Mouse (Mus musculus) embryonic fibroblast, embryonic 13.5 days (primary cell): ENCODE data around the gene Mmrn2. TPM values are rescaled to one million over a fixed set of nuclear protein-coding genes. Genes with fewer than 3 reads are reported as not detected.

ENCODE experiments used
- H3K27ac ChIP-seq: 2 replicates; pipeline ENCODE4 v1.5.1; 2012; ENCODE audit warnings: low read length, control low read depth, inconsistent platforms; ENCODE audit not compliant: insufficient read depth
- H3K4me1 ChIP-seq: 2 replicates; pipeline ENCODE4 v1.6.1; 2011; ENCODE audit warnings: low read length; ENCODE audit not compliant: control insufficient read depth, insufficient read depth
- H3K4me3 ChIP-seq: 2 replicates; pipeline ENCODE4 v1.5.1; 2011; ENCODE audit warnings: mild to moderate bottlenecking, control low read depth, low read length; ENCODE audit not compliant: insufficient read depth
- CTCF ChIP-seq: IDR thresholded peaks from 2 replicates; pipeline ENCODE4 v1.5.1; 2011; ENCODE audit warnings: mild to moderate bottlenecking, control low read depth, low read length, moderate library complexity, borderline replicate concordance; ENCODE audit not compliant: insufficient read depth
- POLR2A ChIP-seq: IDR thresholded peaks from 2 replicates; pipeline ENCODE4 v1.6.1; 2011; ENCODE audit warnings: low read depth, mild to moderate bottlenecking, control low read depth, low read length, moderate library complexity
- polyA plus RNA-seq: library from polyadenylated mRNA; stranded (reverse); fragments of >200 nt; gene quantifications from 2 replicates; pipeline ENCODE4 v1.2.4, GENCODE M21; 2011; ENCODE audit warnings: low read depth; ENCODE audit not compliant: missing spikeins, insufficient read length

Gene Mmrn2
- polyA plus RNA-seq = not detected in 2 replicates

DNA sequence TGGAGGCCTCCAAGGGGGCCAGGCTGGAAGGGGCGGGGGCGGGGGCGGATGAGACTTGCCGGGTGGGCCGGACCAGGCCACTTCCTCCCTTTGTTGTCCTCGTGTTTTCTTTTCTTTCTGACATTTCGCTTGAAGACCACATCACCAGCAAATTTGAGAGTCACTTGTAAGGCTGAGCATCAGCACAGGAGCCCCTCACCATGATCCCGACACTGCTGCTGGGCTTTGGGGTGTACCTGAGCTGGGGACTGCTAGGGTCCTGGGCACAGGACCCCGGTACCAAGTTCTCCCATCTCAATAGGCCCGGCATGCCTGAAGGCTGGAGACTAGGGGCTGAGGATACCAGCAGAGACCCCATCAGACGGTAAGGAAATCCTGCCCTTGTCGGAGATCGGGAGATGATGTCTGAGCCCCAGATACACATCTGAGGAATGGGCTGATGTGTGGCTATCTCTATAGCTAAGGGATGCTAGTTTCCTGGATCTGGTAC is at the start of gene Mmrn2:
TSS of gene Mmrn2 (plus strand) at position 51 of the 490 bp plus-strand sequence.
- Histone ChIP-seq H3K4me1 (peaks cover 3% of the 10 kb centered on the region; the same call in 1 of the 2 replicates), H3K27ac (no peak within 1 kb of the TSS), H3K4me3 (no peak within 1 kb of the TSS)
- TF ChIP-seq POLR2A (no peak), CTCF (no peak)

DNA sequence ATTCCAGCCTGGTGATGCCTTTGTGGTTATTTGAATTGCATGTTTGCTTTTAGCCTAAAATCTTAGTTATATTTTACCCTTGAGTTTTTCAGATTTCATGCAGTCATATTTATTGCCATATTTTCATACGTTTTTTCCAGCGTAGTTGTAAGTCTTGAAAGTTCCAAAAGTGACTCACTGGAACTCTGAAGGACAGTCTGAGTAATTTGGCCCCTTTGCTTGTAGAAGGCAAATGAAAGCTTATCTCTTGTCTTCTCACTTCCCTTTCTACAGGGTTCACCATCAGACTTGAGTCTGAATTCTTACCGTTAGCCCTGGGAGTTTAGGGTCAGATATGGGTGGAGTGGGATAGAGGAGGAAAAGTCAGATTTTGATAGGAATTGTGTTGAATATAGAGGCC is 48.7 kb upstream of the Mmrn2 start:
- Histone ChIP-seq H3K4me1 (no peaks in the 10 kb centered on the region), H3K27ac (peak overlapping the region; percentile 26; the same call in 1 of the 2 replicates), H3K4me3 (no peak overlapping the region)
- no peak for TF ChIP-seq POLR2A
- no peak for TF ChIP-seq CTCF

DNA sequence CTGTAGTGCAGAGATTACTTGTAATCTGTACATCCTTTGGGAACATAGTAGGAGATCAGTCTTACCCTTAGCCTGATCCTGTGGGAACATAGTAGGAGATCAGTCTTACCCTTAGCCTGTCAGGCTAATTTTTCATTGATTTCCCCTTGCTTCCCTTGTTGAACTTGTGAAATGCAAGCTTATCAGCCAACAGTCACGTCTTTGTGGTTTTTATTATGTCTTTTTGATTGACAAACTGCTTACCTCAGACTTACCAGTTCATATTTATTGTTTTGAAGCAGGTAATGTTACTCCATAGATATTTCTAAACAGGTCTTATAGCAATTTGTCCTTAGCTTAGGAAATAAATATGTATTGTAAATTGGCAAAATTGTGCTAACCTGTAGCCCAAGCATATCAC is 47.6 kb upstream of the Mmrn2 start:
- Histone ChIP-seq H3K27ac (no peak overlapping the region), H3K4me3 (no peak overlapping the region), H3K4me1 (no peaks in the 10 kb centered on the region)
- TF ChIP-seq POLR2A (no peak), CTCF (no peak)

DNA sequence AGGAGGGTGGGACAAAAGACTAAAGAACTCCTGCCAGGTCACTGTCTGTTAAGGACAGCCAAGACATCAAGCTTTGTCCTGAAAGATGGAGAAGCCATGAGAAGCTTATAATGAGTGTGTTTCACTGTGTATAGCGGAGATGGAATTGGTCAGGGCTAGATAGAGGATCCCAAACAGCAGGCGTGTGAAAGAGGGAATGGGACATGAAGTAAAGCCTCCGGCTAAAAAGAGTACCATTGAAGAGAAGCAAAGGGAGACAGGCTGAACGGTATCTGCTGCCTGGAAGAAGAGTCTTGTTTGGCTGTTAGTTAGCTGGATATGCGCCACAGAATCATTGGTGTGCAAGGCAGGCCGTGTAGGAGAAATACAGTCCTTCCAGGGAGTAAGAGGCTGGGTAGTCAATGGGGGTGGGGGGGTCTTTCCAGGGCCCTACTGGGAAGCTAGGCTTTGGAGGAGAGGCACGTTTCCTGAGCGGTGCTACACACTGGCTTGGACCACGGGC is 44.6 kb upstream of the Mmrn2 start:
- no peak overlapping the region for H3K27ac ChIP-seq
- no peak for TF ChIP-seq POLR2A
- H3K4me1 ChIP-seq = no peaks in the 10 kb centered on the region
- no peak overlapping the region for H3K4me3 ChIP-seq

DNA sequence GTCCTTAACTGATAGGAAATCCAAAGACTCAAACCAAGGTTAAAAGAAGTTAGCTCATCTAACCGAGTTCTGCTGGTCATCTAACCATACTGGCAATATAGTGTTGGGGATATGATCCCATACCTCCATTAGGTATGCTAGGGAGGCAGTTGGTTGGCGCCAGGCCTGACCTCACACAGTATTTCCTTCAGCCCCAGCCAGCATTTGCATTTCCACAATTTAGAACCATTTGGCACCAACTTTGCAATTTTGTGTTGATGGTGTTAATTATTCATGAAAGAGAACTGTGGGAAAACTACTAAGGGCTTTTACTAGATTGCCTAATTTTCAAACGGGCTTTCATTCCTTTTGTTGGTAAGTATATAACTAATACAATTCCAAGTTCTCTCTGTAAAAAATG is 43.4 kb upstream of the Mmrn2 start:
- Histone ChIP-seq H3K27ac (no peak overlapping the region), H3K4me1 (no peaks in the 10 kb centered on the region), H3K4me3 (no peak overlapping the region)
- no peak for TF ChIP-seq CTCF

DNA sequence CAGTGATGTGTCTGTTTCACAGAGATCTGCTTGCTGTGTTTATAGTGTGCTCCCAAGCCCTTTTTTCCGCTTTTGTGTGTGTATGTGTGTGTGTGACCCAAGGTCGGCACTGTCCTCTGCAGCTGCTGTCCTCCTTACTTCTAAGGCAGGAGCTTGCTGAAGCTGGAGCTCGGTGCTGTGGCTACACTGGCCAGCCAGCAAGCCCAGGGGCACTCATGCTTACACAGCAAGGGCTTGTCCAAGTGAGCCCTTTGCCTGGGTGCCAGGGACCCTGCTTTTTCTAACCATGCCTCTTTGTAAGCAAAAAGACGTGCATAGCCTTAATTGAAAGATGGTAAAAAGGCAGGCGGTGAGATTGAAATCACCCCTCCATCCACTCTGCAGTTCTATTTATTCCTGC is 42.8 kb upstream of the Mmrn2 start:
- Histone ChIP-seq H3K27ac (no peak overlapping the region), H3K4me1 (no peaks in the 10 kb centered on the region), H3K4me3 (no peak overlapping the region)
- no peak for TF ChIP-seq CTCF
- no peak for TF ChIP-seq POLR2A

DNA sequence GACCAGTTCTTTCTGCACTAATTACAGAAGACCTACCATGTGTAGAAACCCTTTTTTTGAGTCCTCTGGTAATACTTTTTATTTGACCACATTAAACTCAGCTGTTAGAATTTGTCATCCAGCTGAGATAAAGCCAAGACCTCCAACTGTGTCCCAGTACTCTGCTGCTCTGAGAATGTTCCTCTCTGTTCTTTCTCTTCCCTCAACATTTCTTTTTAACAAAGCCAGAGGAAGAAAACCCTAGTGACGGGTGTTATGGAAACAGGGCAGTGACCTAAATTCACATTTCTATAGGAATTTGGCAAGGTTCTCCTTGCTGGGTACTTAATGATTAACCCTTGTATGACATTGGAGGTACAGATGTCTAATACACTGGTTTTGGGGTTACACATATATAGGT is 35.8 kb upstream of the Mmrn2 start:
- Histone ChIP-seq H3K4me1 (no peaks in the 10 kb centered on the region), H3K4me3 (no peak overlapping the region)
- TF ChIP-seq CTCF = no peak
- no peak for TF ChIP-seq POLR2A

DNA sequence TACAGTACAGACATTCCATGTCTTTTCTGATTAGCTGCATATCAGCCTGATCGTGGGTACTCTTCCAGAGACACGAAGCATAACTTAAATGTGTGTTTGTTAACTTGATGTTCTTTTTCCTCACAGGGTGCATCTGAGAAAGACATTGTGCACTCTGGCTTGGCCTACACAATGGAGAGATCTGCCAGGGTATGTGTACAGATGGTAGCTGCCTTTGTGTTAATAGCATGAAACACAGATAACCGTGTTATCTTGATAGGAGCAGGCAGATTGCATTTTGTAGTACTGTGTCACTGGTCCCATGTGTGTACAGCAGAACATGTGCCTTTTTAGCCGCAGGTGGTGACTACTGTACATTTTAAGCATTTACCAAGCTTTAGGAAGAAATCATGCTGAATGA is 33.3 kb upstream of the Mmrn2 start:
- 0 out of 2 replicates have a peak, but pooled peaks cover 3% of the 10 kb centered on the region for H3K4me1 ChIP-seq

More for the DNA sequence above, 35.8 kb upstream of the Mmrn2 start:
- H3K27ac ChIP-seq = no peak overlapping the region

DNA sequence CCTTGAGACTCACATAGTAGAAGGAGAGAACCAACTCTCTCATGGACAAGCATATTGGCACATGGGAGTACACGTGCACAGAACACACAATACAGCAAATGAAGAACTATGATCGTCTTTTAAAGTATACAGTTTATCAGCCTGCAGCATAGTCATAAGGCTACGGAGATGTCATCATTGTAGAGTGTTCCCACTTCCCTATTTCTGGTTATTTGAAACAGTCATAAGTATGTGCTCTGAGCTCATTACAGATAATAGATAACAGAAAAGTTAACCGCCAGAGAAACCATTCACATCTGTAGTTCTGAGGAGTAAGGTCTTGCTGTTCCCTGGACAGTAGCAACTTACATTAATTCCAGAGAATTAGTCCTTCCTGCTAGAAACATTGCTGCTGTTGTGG is 32.2 kb upstream of the Mmrn2 start:
- Histone ChIP-seq H3K4me3 (no peak overlapping the region), H3K27ac (no peak overlapping the region), H3K4me1 (0 out of 2 replicates have a peak, but pooled peaks cover 3% of the 10 kb centered on the region)
- TF ChIP-seq POLR2A = no peak
- no peak for TF ChIP-seq CTCF

More for the DNA sequence above, 33.3 kb upstream of the Mmrn2 start:
- H3K4me3 ChIP-seq = no peak overlapping the region
- TF ChIP-seq POLR2A = no peak
- TF ChIP-seq CTCF = no peak
- no peak overlapping the region for H3K27ac ChIP-seq

DNA sequence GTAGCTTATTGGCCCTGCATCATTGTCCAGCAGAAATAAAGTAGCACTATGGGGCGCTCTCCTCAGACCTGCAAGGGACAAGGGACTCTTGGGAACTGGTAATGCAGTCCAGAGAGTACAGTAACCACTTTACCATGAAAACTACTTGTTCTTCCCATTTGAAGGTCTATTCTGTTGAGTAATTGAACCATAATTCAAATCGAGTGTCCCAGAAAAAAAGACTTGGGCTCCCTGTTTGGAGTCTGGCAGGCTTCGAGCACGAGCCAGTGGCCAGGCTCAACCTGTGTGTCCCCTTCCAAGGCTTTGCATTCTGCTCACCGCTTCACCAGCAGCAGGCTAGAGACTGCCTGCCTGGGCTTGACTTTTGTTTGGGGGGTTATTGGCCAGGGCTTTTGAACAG is 30.9 kb upstream of the Mmrn2 start:
- Histone ChIP-seq H3K4me3 (no peak overlapping the region), H3K4me1 (0 out of 2 replicates have a peak, but pooled peaks cover 3% of the 10 kb centered on the region), H3K27ac (no peak overlapping the region)
- TF ChIP-seq CTCF = no peak
